Mouse (Mus musculus) brain, adult 2 months (tissue): ENCODE data around the gene Aqp9.

Experiments used
- DNase-seq: peaks from one replicate; pipeline ENCODE4 v3.0.0; 2011; ENCODE audit warnings: low read depth, low spot score

The Aqp9 gene

GRCm38 (mm10) chr9:71168511-71168910 is at the start of gene Aqp9:
Gene Aqp9 (minus strand): TSS chr9:71168682.
- DNase-seq: no peak

GRCm38 (mm10) chr9:71217793-71218095 is 49.3 kb upstream of the Aqp9 start:
- no peak for DNase-seq

- no peak for DNase-seq
Measured at GRCm38 (mm10) chr9:71216996-71217792, 48.7 kb upstream of the Aqp9 start.

GRCm38 (mm10) chr9:71216036-71216995 is 47.8 kb upstream of the Aqp9 start:
- no peak for DNase-seq

GRCm38 (mm10) chr9:71215248-71216035 is 47.0 kb upstream of the Aqp9 start, which contains the start of gene Aldh1a2:
Gene Aldh1a2 (plus strand): TSS chr9:71215789.
- no peak for DNase-seq

- DNase-seq: no peak
Measured at GRCm38 (mm10) chr9:71213636-71214035, 45.2 kb upstream of the Aqp9 start.

DNA sequence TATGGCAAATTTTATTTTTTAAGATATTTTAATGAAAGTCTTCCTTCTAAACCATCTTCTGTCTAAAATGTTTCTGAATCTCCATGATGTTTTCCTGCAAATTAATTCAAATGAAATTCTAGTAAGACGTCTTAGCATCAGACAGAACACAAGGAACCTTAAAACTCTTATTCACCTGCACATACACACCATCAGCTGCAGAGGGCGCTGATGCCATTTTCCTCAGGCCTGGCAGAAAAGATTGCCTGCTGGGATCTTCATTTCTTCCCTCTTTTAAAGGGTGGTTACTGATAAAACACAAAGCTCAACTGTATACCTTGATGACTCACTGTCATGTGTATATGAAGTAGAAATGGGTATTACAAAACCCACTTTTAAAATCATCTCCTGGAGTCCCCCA is 42.4 kb upstream of the Aqp9 start:
- peak; percentile 61 for DNase-seq

DNA sequence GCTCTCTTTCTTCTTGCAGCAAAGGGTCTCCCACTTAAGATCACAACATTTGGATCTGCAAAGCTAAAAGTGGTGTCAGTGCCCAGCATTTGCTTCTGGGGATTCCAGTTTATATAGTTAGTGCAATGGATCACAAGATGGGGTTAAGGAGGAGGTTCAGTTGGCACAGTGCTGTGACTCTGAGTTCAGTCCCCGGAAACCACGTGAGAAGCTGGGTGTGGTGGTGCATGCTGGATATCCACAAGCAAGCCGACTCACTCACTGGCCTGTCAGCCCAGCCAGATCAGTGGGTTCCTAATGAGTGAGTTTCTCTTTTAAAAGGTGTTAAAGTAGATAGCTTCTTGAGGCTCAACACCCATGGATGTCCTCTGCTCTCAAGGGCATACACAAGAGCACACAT is 40.8 kb upstream of the Aqp9 start:
- DNase-seq: no peak

GRCm38 (mm10) chr9:71202265-71202664 is 33.8 kb upstream of the Aqp9 start:
- no peak for DNase-seq

- DNase-seq: no peak
Measured at GRCm38 (mm10) chr9:71198826-71199225, 30.3 kb upstream of the Aqp9 start.

- DNase-seq: peak; percentile 72
Measured at GRCm38 (mm10) chr9:71188647-71189415, 20.3 kb upstream of the Aqp9 start.

DNA sequence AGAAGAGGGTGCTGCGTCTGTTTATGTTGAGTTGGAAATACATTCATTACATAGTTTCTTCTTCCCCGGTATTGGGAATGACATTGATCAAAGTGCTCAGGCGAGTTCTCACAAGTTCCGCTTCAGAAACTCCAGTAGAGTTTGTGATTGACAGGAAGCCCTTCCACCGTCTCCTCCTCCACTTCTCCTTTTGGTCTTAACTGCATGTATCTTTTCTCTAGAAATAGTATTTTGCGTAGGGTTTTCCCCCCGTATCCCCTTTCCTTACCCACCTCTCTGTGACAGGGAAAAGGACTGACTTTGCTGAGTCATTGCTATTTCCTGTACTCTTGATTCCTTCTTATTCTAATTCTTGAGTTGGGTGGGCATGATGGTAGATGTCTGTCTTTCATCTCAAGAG is 18.9 kb upstream of the Aqp9 start:
- no peak for DNase-seq

- DNase-seq: no peak
Measured at GRCm38 (mm10) chr9:71185823-71186222, 17.3 kb upstream of the Aqp9 start.

GRCm38 (mm10) chr9:71185285-71185684 is 16.8 kb upstream of the Aqp9 start:
- no peak for DNase-seq

- DNase-seq: peak; percentile 25
Measured at GRCm38 (mm10) chr9:71179964-71180700, 11.7 kb upstream of the Aqp9 start.

- DNase-seq: no peak
Measured at GRCm38 (mm10) chr9:71179276-71179896, 10.9 kb upstream of the Aqp9 start.

GRCm38 (mm10) chr9:71175686-71176085 is 7.2 kb upstream of the Aqp9 start:
- DNase-seq: no peak

- no peak for DNase-seq
Measured at GRCm38 (mm10) chr9:71174316-71174975, 6.0 kb upstream of the Aqp9 start.

DNA sequence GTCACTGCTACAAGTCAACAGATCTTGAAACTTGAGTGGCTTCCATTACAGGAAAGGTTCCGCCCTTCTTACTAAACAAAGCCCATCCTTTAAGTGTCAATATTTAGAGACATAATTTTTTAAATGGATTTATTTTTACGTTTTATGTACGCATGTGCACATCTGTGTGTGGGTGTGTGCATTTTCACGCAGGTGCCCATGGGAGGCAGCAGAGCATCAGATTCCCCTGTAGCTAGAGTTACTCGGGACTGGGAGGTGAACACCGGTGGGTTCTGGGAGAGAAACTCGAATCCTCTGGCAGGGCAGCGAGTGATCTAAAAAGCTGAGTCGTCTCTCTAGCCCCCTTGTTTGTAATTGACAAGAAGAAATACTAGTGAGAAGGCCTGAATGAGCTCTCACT is 5.1 kb upstream of the Aqp9 start:
- DNase-seq: no peak
